Mouse (Mus musculus): ENCODE data around the gene Sirt3. TPM values are rescaled to one million over a fixed set of nuclear protein-coding genes. Genes with fewer than 3 reads are reported as not detected.
"Not testable (repeated sequence)": the region's sequence is repeated elsewhere in the genome, so short reads cannot be mapped to it uniquely, and the experiment has no call there.

Sirt3 gene
- total RNA-seq, 1 experiment from 2014 or later = 34.3 TPM

- no peak for DNase-seq
These were observed 15.8 kb upstream of the Sirt3 start for GRCm38 (mm10) chr7:140897863-140898262.

GRCm38 (mm10) chr7:140894611-140895010 lies 12.5 kb upstream of the Sirt3 start:
- no peak for DNase-seq

- no peak for DNase-seq
These were observed 11.9 kb upstream of the Sirt3 start for GRCm38 (mm10) chr7:140894031-140894430.

DNA sequence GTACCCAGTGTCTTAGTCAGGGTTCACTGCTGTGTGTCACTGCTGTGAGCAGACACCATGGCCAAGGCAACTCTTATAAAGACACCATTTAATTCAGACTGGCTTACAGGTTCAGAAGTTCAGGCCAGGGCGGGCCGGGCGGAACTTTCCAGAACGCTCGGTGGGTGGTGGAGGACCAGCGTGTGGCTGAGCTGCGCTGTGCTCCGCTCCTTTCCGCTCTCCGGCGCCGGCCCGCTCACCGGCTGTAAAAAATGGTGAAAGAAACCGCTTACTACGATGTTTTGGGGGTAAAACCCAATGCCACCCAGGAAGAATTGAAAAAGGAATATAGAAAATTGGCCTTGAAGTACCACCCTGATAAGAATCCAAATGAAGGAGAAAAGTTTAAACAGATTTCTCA lies 8.5 kb upstream of the Sirt3 start:
- not testable (repeated sequence) for DNase-seq

DNA sequence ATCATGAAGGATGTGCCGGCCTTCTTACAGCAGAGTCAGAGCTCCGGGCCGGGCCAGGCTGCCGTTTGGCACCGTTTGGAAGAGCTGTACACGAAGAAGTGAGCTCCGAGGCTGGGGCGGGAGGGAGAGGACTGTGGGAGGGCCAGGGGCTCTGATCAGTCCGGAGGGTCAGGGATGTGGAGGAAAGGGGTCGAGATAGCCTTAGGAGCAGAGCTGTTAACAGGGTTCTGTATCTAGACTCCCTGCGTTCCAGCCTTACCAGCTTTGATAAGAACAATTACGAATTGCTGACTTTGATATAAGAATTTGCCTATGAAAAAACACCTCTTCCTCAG lies 327 bp upstream of the Sirt3 start:
- no peak for DNase-seq

GRCm38 (mm10) chr7:140880865-140881515 lies 1.1 kb downstream of the Sirt3 start:
- DNase-seq = no peak

- DNase-seq = no peak
These were observed 1.7 kb downstream of the Sirt3 start for GRCm38 (mm10) chr7:140880419-140880818.

- no peak for DNase-seq
These were observed 2.8 kb downstream of the Sirt3 start for GRCm38 (mm10) chr7:140879355-140879754.

DNA sequence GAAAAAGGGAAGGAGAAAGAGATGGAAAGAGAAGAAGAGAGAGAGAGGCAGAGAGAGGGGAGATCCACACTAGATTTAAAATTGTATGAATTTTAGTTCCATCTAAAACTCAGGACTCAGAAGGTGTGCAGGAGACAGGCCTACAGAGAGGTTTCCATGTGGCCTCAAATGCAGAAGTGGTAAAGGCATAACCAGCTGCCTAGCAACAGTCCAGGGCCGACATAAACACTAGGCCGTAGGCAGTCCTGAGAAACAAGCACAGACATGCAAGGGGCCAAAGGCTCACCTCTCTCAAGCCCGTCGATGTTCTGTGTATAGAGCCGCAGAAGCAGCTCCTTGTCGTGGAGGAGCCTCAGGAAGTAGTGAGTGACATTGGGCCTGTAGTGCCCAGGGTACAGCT lies 4.7 kb downstream of the Sirt3 start:
- no peak for DNase-seq

DNA sequence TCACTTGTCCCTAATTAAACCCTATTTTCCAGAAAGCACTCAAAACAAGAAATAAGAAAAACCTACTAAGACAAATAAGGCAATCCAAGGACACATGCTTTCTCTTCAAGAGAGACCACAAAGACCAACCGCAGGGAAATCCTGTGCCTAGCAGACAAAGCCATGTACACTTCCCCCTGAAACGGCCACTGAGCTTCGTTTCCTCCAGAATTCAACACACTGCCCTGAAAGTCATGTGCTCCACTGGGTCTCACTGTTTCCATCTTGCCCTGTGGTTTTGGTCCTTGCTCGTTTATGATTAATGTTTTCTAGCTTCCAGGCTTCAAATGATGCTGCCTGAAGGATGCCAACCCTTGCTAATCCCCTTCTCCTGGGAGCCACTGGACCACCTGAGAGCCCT lies 7.9 kb downstream of the Sirt3 start:
- DNase-seq = no peak

GRCm38 (mm10) chr7:140864761-140865160 lies 17.3 kb downstream of the Sirt3 start:
- no peak for DNase-seq

DNA sequence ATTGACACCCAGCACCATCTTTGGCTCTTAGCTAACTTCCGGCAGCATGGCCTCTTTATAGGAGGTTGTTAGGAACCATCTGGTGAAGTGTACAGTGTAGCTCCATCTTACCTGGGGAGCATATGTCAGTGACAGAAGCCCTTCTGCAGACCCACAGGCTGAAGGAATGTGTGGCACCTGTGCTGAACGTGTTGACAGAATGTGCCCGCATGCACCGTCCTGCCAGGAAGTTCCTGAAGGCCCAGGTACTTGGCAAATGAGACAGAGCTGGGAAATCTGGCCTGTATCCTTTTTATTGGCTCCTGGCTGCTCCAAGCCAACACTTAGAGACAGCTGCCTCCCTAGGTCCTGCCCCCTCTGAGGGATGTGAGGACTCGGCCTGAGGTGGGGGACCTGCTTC lies 21.4 kb downstream of the Sirt3 start:
- no peak for DNase-seq

- DNase-seq = no peak
These were observed 22.1 kb downstream of the Sirt3 start for GRCm38 (mm10) chr7:140859997-140860396.

DNA sequence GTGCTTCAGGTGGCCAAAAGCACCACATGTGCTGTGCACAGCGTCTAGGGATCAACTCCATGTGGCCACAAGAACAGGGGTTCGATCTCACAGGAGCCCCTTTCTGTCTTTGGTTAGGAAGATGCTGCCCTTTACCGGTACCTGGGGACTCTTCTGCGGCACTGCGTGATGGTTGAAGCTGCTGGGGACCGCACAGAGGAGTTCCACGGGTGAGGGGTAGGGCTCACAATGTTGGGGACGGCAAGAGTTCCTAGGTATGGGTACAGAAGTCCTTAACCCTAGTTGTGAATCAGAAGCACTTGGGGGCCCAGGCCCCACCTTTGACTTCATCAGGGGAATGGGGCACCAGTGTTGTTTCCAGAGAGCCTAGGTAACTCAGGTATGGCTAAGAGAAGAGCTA lies 23.4 kb downstream of the Sirt3 start:
- no peak for DNase-seq

DNA sequence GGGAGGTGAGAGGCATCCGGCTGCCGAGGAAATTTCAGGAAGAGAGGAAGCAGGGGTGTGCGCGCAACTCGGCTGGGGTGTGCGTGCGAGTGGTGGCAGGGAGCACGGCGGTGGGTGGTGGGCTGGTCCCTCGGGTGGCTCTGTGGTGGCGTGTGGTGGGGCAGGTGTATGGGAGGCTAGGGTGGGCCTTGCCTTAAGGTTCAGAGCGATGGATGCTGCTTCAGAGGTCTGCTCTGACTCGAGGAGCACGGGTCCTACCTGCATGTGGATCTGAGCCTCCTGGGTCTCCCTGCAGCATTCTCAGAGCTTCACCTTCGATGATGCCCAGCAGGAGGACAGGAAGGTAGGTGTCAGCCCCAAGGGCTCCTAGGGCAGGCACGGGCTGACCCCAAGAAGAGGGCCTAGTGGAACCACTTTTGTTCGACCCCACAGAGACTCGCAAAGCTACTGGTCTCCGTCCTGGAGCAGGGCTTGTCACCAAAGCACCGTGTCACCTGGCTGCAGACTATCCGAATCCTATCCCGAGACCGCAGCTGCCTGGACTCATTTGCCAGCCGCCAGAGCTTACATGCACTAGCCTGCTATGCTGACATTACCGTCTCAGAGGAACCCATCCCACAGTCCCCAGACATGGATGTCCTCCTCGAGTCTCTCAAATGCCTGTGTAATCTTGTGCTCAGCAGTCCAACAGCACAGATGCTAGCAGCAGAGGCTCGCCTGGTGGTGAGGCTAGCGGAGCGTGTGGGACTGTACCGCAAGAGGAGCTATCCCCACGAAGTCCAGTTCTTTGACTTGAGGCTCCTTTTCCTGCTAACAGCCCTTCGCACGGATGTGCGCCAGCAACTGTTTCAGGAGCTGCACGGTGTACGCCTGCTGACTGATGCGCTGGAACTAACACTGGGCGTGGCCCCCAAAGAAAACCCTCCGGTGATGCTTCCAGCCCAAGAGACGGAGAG lies 24.3 kb downstream of the Sirt3 start, which contains the start of gene Bet1l:
Gene Bet1l (minus strand): TSS at position 28 of the 956 bp plus-strand sequence.
- DNase-seq = no peak

GRCm38 (mm10) chr7:140856785-140857549 lies 25.1 kb downstream of the Sirt3 start, which contains the start of gene Ric8a:
TSS of gene Ric8a (plus strand) at chr7:140856957.
- DNase-seq = peak; percentile 92

DNA sequence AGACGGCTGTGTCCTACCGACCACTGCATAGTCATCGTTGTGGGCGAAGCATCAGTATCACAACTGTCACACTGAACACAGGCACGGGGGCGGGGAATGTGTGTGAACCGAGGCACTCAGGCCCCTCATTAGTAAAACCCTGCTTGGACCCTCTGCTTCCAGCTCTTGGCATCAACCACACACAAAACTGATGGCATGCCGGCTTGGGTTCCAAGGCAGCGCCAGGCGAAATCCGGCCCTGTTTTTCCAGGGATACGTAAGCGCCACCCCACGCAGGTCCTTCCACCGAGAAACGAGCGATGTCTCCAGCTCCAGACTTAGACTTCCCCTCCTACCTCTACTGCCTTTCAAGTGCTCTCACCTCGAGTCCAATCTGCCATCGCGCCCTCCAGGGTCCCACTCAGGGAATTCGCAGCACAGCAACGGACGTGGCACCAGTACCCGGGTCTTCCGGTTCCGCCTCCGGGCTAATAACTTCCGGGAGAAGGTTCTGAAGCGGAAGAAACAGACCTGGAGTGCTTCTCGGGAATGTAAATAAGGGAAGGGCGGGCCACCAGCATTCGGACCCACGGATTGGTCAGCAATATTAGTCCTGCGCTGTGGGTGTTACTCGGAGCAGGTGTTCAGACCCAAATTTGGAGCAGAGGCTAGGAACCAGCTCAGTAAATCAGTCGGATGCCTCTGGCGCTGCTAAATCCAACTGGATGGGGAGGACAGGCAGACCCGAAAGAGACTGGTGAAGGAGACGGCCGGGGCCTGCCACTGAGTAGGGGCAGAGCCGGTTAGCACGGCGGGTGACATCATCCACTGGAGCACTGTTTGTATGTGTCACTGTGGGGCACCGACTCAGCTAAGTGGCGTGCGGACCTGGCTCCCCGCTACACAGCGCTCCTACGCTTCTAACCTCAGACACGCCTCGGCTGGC lies 26.0 kb downstream of the Sirt3 start, which contains the start of gene Gm45785:
Gene Gm45785 (minus strand): TSS at position 472 of the 925 bp plus-strand sequence.
- DNase-seq = peak; percentile 75

DNA sequence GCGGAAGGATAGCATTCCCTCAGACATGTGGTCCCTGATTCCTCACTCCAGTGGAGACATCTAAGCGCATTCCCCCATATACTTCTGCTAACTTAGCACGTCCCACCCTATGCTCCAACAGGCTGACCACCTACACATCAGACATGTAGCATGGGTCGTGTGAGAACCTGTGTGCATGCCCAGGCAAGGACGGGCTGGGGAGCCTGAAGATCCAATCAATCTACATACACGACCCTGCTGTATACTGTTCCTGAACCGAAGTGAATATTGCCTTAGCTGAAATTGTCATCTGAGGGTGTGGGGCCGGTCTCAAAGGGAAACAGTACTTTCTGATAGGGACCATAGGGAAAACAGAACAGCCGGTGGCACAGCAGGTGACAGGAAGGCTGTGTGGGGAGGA lies 26.9 kb downstream of the Sirt3 start:
- DNase-seq = no peak

GRCm38 (mm10) chr7:140854483-140854882 lies 27.6 kb downstream of the Sirt3 start:
- no peak for DNase-seq

DNA sequence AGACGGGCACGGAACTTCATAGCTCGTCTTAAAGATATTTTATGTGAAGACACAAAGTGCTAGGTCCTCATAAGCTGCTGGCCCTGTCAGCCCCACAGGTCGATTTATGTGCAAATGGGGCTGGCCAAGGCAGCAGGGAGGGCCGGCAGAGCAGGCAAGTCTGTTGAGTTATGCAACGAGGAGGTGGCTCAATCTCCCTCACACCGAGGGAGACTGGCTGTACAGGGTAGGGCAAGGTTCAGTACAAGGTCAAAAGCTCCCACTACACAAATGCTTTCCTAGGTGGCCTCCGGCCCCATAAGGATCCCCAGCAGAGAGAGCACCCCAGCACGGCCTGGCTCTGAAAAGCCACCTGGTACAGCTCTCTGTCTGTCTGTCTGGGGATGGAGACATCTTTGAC lies 28.7 kb downstream of the Sirt3 start:
- no peak for DNase-seq

GRCm38 (mm10) chr7:140851916-140852315 lies 30.2 kb downstream of the Sirt3 start:
- no peak for DNase-seq

Data from adrenal gland, postnatal 25 days (tissue).